Mouse (Mus musculus): ENCODE measurements around the gene Maco1.

Maco1 gene

DNA sequence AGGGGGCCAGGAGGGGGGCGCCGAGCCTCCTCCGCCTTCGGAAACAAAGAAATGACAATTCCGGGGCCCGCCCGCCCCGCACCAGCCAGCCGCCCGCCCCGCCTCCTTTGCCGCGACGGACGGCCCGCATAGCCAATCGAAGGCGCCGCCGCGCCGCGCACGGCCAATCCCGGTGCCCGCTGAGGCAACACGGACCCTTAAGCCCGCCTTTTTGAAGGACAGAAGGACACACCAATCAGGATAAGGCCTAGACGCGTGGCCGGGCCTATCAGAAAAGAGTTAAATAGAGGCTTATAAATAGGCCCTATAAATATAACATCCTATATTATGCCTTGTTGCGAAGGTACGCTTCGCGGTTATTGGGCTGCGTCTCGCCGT is at the start of gene Maco1:
Gene Maco1 (minus strand): TSS at position 87 of the 378 bp plus-strand sequence.
- DNase-seq (ENCODE audit: low spot score in 2 of 2), result peak; percentile 98 to 99

DNA sequence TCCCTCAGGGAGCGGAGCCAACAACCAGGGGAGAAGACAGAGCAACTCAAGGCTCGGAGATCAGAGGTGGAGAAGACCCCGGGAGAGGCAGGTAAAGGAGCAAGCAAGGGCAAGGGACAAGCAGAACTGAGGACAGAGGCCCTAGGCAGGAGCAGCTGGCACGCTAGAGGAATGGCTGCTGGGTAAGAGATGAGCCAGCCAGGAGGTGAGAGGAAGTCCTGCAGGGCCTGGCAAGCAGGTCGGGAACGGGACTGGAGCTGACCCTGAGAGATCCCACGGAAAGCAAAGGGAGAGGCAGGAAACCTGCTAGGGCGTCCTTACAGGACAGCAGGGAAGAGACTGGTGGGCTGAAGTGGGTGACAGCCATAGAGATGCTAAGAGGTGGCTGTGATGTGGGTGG is 48.0 kb upstream of the Maco1 start:
- no peak for DNase-seq (ENCODE audit: low spot score in 2 of 2)

DNA sequence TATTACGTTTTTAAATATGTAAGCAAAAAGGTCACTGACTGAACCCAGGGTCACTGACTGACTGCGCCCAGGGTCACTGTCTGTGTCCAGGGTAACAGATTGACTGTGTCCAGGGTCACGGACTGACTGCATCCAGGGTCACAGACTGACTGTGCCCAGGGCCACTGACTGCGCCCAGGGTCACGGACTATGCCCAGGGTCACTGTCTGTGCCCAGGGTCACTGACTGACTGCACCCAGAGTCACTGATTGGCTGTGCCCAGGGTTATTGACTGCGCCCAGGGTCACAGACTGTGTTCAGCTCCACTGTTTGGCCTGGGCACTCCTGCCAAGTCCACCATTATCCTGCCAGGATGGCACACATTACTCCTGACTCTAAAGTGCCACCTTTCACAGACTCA is 44.1 kb upstream of the Maco1 start:
- DNase-seq (ENCODE audit: low spot score in 2 of 2), result no peak

- DNase-seq (ENCODE audit: low spot score in 2 of 2), result peak; percentile 27 to 67
Measured at GRCm38 (mm10) chr4:134892096-134892495, 39.0 kb upstream of the Maco1 start.

DNA sequence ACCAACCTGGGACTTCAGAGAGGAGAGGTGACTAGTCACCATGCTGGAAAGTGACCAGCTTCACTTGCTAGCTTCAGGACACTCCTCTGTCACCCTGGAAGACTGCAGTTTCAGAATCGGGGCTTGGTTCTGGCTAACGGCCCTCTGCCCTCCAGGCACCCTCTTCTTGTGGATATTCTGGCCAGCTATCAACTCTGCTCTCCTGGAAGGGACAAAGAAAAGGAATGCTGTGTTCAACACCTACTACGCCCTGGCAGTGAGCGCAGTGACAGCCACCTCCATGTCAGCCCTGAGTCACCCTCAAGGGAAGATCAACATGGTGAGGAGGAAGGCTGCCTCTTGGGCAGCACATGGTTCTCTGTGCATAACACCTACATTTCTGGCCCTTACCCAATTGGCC is 31.2 kb upstream of the Maco1 start:
- no peak for DNase-seq (ENCODE audit: low spot score in 2 of 2)

GRCm38 (mm10) chr4:134883808-134884207 is 30.7 kb upstream of the Maco1 start:
- no peak for DNase-seq (ENCODE audit: low spot score in 2 of 2)

GRCm38 (mm10) chr4:134883266-134883665 is 30.1 kb upstream of the Maco1 start:
- DNase-seq (ENCODE audit: low spot score in 2 of 2), result peak in 1 of 2 experiments; percentile 53

GRCm38 (mm10) chr4:134880041-134880440 is 26.9 kb upstream of the Maco1 start:
- DNase-seq (ENCODE audit: low spot score in 2 of 2), result no peak

- DNase-seq (ENCODE audit: low spot score in 2 of 2), result peak; percentile 29 to 78
Measured at GRCm38 (mm10) chr4:134879410-134879981, 26.4 kb upstream of the Maco1 start.

DNA sequence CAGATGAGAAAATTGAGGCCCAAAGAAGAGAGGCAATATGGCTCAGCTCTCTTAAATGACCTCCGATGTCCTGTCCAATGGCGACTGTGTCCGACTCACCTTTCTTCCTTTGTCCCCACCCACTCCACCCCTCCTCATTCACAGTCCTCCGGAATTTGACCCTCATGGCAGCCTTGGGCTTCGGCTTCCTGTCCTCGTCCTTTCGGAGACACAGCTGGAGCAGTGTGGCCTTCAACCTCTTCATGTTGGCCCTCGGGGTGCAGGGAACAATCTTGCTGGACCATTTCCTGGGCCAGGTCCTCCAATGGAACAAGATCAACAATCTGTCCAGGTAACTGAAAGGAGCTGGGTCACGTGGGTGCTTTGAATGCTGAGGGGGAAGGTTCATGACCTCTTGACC is 23.0 kb upstream of the Maco1 start:
- DNase-seq (ENCODE audit: low spot score in 2 of 2), result no peak

DNA sequence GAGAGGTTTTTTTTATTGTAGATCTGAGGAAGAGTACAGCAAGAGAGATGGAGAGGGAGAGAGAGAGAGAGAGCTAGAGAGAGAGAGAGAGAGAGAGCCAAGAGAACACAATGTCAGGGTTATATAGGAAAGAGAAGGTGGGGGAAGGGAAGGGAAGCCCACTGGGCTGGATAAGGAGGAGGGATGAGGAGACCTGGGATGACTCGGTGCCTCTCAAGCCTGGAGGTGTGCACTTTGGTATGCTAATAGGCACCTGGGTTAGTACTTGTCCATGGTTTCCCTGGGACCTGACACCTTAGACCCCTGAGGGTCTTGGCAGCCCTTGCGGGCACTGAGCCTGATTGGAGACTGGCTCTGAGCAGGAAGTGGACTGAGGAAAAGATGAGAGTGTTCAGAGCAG is 18.8 kb upstream of the Maco1 start:
- DNase-seq (ENCODE audit: low spot score in 2 of 2), result no peak

DNA sequence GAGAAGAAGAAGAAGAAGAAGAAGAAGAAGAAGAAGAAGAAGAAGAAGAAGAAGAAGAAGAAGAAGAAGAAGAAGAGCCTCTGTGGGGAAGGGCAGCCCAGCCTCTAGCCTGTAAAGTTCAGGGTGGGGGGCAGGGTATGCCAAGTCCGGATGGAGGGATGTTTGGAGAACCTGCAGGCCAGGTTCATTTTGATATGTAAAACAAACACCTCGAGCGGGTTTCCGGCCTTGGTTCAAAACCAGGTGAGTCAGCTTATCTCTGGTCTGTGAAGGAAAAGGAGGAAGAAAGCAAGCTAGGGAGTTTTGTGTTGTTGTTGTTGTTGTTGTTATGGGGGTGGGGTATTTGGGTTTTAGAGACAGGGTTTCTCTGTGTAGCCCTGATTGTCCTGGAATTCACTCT is 18.3 kb upstream of the Maco1 start:
- DNase-seq (ENCODE audit: low spot score in 2 of 2), result no peak

- no peak for DNase-seq (ENCODE audit: low spot score in 2 of 2)
Measured at GRCm38 (mm10) chr4:134869815-134870375, 16.8 kb upstream of the Maco1 start.

GRCm38 (mm10) chr4:134869068-134869730 is 16.1 kb upstream of the Maco1 start:
- DNase-seq (ENCODE audit: low spot score in 2 of 2), result no peak

DNA sequence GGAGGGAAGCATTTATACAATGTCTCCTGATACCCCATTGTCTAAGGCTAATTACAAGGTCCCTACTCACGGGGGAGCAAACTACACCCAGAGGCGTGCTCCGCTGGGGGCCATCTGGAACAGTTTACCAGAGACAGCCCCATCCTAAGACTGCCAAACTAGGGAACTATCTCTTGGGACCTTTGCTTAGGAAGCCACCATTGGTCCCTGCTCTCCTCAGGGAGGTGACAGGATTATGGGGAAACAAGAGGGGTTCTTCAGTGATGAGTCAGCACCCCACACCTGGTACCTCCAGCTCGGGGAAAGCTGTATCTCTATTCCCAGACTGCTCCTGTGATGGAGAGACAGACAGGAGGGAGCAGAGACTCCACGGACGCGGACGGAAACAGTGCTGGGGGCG is 15.3 kb upstream of the Maco1 start:
- DNase-seq (ENCODE audit: low spot score in 2 of 2), result no peak

DNA sequence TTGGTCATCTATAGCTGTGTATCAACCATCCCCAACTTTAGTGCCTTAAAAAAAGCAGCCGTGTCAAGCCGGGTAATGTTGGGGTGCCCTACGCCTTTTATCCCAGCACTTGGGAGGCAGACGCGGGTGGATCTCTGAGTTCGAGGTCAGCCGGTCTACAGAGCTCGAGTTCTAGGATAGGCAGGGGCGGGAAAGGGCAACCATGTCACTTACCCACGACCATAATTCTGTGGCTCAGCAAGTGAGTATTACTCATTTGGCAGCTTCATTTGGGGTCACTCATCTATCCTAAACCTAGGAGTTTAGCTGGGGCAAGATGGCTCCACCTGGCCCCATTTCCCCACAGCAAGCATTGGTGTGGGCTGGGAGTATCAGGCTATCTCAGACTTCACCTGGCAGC is 14.9 kb upstream of the Maco1 start:
- DNase-seq (ENCODE audit: low spot score in 2 of 2), result no peak

DNA sequence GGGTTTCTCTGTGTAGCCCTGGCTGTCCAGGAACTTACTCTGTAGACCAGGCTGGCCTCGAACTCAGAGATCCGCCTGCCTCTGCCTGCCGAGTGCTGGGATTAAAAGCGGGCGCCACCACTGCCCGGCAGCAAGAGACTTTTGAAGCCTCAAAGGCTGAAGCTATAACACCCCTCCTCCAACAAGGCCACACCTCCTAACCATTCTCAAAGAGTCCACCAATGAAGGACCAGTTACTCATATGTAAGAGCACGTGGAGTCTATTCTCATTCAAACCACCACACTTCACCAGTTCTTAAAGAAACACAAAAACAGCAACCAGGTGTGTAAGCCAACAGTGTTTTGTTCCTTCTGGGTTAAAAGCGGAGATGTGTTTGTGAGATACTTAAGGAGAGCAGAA is 14.5 kb upstream of the Maco1 start:
- DNase-seq (ENCODE audit: low spot score in 2 of 2), result no peak

GRCm38 (mm10) chr4:134867213-134867612 is 14.1 kb upstream of the Maco1 start:
- DNase-seq (ENCODE audit: low spot score in 2 of 2), result no peak

DNA sequence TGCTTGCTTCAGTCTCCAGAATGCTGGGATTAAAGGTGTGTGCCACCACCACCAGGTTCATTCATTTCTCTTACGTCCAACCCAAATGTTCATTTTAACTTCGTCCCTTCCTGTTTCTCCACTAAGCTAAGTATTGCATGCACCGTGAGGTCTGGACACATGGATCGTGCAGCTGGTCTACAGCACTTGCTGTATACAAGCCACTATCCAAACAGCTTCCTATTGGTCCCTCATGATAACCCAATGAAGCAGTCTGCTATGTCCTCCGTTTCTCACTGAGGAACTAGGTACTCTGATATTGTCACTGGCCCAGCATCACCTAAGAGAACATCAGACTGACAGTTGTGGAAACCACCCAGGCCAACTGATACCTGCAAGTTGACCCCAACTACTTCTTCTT is 12.6 kb upstream of the Maco1 start:
- no peak for DNase-seq (ENCODE audit: low spot score in 2 of 2)

DNA sequence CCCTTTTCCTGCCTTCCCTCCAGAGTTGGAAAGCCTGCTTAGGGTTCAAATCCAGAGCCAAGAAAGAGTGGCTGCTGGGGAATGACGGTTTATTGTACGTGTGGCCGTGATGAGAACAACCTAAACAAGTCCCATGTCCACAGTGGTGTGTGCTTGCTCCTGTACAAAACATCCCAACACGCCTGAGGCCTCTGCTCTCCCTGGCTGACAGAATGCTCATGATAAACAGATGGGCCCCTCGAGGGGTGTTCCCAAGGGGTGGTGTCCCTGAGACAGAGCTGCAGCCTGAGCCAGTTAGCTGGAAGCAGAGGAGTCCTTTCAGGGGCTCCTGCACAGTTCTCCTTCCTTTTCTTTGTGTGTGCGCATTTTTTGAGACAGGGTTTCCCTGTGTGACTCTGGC is 12.2 kb upstream of the Maco1 start:
- DNase-seq (ENCODE audit: low spot score in 2 of 2), result no peak

DNA sequence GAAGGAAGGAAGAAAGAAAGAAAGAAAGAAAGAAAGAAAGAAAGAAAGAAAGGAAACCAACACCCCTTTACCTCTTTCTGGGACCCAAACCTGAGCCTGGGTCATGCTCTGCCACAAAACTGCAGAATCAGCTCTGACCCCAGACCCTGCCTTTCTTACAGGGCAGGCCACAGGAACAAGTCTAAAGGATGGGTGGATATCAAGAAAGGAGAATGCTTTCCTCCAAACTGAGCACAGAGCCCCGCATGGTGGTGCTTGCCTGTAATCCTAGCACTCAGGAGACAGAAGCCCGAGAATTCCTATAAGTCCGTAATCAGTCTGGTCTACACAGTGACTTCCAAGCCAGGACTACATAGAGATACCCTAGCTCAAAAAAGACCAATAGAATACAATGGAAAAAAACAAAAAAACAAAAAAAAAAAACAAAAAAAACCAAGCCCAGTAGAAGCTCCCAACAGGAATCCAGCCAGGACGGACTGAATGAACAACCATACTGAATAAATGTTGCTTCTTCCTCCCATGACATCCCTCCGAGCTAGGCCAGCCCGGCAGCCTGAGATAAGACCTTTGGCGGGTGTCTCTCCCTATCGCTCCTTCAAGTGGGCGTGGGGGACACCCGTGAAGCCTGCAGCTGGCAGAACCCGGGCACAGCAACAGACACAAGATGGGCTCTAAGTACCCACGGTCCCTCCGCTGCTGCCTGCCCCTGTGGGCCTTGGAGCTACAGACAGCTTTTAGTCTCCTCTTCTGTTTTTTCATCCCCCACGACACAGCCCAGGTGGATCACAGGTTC is 11.0 kb upstream of the Maco1 start, which contains the start of gene Rhd:
Gene Rhd (plus strand): TSS at position 600 of the 793 bp plus-strand sequence.
- DNase-seq (ENCODE audit: low spot score in 2 of 2), result no peak

- no peak for DNase-seq (ENCODE audit: low spot score in 2 of 2)
Measured at GRCm38 (mm10) chr4:134862996-134863395, 9.9 kb upstream of the Maco1 start.

- no peak for DNase-seq (ENCODE audit: low spot score in 2 of 2)
Measured at GRCm38 (mm10) chr4:134861884-134862283, 8.7 kb upstream of the Maco1 start.

Data from thymus, postnatal 10 days (tissue).